Mouse (Mus musculus) limb, embryonic 12.5 days (tissue): ENCODE measurements around the gene Ush2a. TPM values are rescaled to one million over a fixed set of nuclear protein-coding genes. Genes with fewer than 3 reads are reported as not detected.

Experiments used
- ATAC-seq: fragments of 200-750 bp; cut with Nextera tagmentation; 2 replicates; pipeline ENCODE4 v1.8.0; 2017; ENCODE audit warnings: low read depth, moderate TSS enrichment; ENCODE audit not compliant: insufficient number of reproducible peaks, insufficient read depth, low FRiP score, low TSS enrichment
- H3K27ac ChIP-seq: fragments of 300-500 bp; sonication (generic); 2 replicates; pipeline ENCODE4 v1.5.1; 2016; ENCODE audit warnings: mild to moderate bottlenecking, moderate library complexity
- H3K27me3 ChIP-seq: fragments of 300-500 bp; sonication (generic); 2 replicates; pipeline ENCODE4 v1.6.1; 2016; ENCODE audit warnings: mild to moderate bottlenecking, moderate library complexity
- H3K36me3 ChIP-seq: fragments of 300-500 bp; sonication (generic); 2 replicates; pipeline ENCODE4 v1.6.1; 2016; ENCODE audit warnings: mild to moderate bottlenecking, moderate library complexity
- H3K4me1 ChIP-seq: fragments of 300-500 bp; sonication (generic); replicated peaks from 2 replicates; pipeline ENCODE4 v1.6.1; 2016
- H3K4me2 ChIP-seq: fragments of 300-500 bp; sonication (generic); 2 replicates; pipeline ENCODE4 v1.6.1; 2016; ENCODE audit warnings: mild to moderate bottlenecking, moderate library complexity
- H3K4me3 ChIP-seq: fragments of 300-500 bp; sonication (generic); replicated peaks from 2 replicates; pipeline ENCODE4 v1.5.1; 2016; ENCODE audit warnings: mild to moderate bottlenecking
- H3K9ac ChIP-seq: fragments of 300-500 bp; sonication (generic); replicated peaks from 2 replicates; pipeline ENCODE4 v1.6.1; 2016; ENCODE audit warnings: mild to moderate bottlenecking, moderate library complexity
- H3K9me3 ChIP-seq: fragments of 300-500 bp; sonication (generic); 2 replicates; pipeline ENCODE4 v1.6.1; 2016; ENCODE audit warnings: mild to moderate bottlenecking, moderate library complexity
- WGBS: fragments of 180-500 bp; shearing (Covaris S2); methylation state at CpG from one replicate; pipeline ENCODE4 v1.1.7; 2016; 5-methylcytosine and 5-hydroxymethylcytosine counted together
- polyA plus RNA-seq: library from polyadenylated mRNA; unstranded; fragments of >200 nt; fragmentation: Nextera tagmentation; extraction: Ambion mirVana; gene quantifications from 2 replicates; pipeline ENCODE4 v1.2.1, GENCODE M21; 2016

The Ush2a gene
- polyA plus RNA-seq, 1 experiment from 2014 or later, result 0.08 TPM

GRCm38 (mm10) chr1:188313303-188313702 lies 51.5 kb downstream of the Ush2a start:
- Histone ChIP-seq H3K4me1 (no peaks in the 10 kb centered on the region), H3K27me3 (no peaks in the 10 kb centered on the region), H3K36me3 (no peaks in the 10 kb centered on the region), H3K4me2 (no peak overlapping the region), H3K4me3 (no peak overlapping the region), H3K27ac (no peak overlapping the region), H3K9ac (no peak overlapping the region), H3K9me3 (no peaks in the 10 kb centered on the region)
- no peak for ATAC-seq
- WGBS, result 89% methylated on average over 7 of the region's 7 CpGs

DNA sequence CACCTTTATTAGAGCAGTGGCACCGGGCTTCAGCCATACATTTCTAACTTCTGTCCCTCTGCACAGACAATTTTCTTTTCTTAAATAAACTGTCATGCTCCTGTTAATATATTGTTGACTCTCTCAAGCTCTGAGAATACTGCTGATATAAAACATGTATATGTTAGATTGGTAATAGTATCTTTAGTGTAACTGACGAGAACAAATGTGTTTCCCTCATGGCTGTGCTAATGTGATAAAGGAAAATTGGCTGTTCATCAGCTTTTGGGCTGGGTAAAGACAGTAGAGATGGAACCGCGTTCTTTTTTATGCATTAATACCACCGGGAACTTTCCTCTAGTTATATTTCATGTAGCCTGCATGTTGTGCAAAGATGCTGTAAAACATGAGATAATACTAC lies 54.8 kb downstream of the Ush2a start:
- 91% methylated on average over 5 of the region's 5 CpGs for WGBS
- Histone ChIP-seq H3K4me3 (no peak overlapping the region), H3K4me2 (no peak overlapping the region), H3K27ac (no peak overlapping the region), H3K9me3 (no peaks in the 10 kb centered on the region), H3K27me3 (no peaks in the 10 kb centered on the region), H3K9ac (no peak overlapping the region), H3K36me3 (no peaks in the 10 kb centered on the region), H3K4me1 (no peaks in the 10 kb centered on the region)
- ATAC-seq, result no peak

DNA sequence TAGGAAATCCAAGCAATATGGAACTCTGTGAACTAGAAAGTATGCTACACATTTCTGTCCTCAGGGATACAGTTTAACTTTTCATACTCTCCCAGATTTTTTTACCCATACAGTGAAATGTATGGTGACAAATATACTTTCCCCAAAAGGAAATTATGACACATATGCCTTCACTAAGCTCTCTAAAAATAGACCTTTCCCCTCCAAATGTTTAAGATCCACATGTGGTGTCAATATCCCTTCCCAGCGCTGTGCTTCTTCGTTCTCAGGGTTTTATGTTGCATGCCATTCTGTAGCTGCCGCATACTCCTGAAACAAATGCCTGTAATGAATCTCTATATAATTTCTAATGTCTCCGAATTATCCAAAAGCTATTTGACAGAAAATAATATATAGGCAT lies 58.4 kb downstream of the Ush2a start:
- no peak overlapping the region for H3K9ac ChIP-seq
- no peaks in the 10 kb centered on the region for H3K9me3 ChIP-seq
- H3K4me3 ChIP-seq, result no peak overlapping the region
- H3K27me3 ChIP-seq, result no peaks in the 10 kb centered on the region
- H3K4me2 ChIP-seq, result no peak overlapping the region
- WGBS, result 52% methylated on average over 4 of the region's 4 CpGs
- no peaks in the 10 kb centered on the region for H3K36me3 ChIP-seq
- H3K4me1 ChIP-seq, result no peaks in the 10 kb centered on the region
- ATAC-seq, result no peak
- no peak overlapping the region for H3K27ac ChIP-seq

GRCm38 (mm10) chr1:188321534-188321933 lies 59.7 kb downstream of the Ush2a start:
- no peaks in the 10 kb centered on the region for H3K4me1 ChIP-seq
- 83% methylated on average over 7 of the region's 7 CpGs for WGBS
- no peak for ATAC-seq
- no peak overlapping the region for H3K27ac ChIP-seq
- no peaks in the 10 kb centered on the region for H3K36me3 ChIP-seq
- no peak overlapping the region for H3K9ac ChIP-seq
- no peaks in the 10 kb centered on the region for H3K27me3 ChIP-seq
- H3K9me3 ChIP-seq, result no peaks in the 10 kb centered on the region
- H3K4me2 ChIP-seq, result no peak overlapping the region
- no peak overlapping the region for H3K4me3 ChIP-seq

GRCm38 (mm10) chr1:188330406-188330805 lies 68.6 kb downstream of the Ush2a start:
- H3K9me3 ChIP-seq, result no peaks in the 10 kb centered on the region
- H3K4me1 ChIP-seq, result no peaks in the 10 kb centered on the region
- no peaks in the 10 kb centered on the region for H3K27me3 ChIP-seq
- no peaks in the 10 kb centered on the region for H3K36me3 ChIP-seq
- H3K9ac ChIP-seq, result no peak overlapping the region
- no peak overlapping the region for H3K4me2 ChIP-seq
- H3K4me3 ChIP-seq, result no peak overlapping the region
- H3K27ac ChIP-seq, result no peak overlapping the region
- WGBS, result 91% methylated on average over 2 of the region's 2 CpGs
- ATAC-seq, result no peak

DNA sequence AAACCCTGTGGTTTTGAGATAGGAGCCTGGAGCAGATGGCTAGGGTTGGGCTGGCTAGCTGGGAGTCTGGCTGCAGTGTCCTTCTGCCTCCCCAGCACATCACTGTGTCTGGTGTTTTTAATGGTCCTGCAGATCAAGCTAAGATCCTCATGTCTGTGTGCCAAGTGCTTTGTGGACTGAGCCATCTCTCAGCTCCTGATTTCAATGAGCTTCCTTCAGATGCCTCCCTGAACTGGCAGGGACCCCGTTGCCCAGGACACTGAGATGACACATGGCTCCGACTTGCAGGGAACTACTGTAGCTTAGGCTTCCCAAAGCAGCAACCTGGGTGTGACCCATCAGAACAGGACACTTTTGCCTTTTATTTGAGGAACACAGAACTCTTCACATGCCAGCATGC lies 72.1 kb downstream of the Ush2a start:
- Histone ChIP-seq H3K9ac (no peak overlapping the region), H3K27ac (no peak overlapping the region), H3K4me3 (no peak overlapping the region), H3K27me3 (no peaks in the 10 kb centered on the region), H3K36me3 (no peaks in the 10 kb centered on the region), H3K4me1 (no peaks in the 10 kb centered on the region), H3K9me3 (no peaks in the 10 kb centered on the region), H3K4me2 (no peak overlapping the region)
- WGBS, result 73% methylated on average over 2 of the region's 2 CpGs
- no peak for ATAC-seq

GRCm38 (mm10) chr1:188347762-188348161 lies 85.9 kb downstream of the Ush2a start:
- Histone ChIP-seq H3K4me2 (no peak overlapping the region), H3K27me3 (no peaks in the 10 kb centered on the region), H3K36me3 (no peaks in the 10 kb centered on the region), H3K9ac (no peak overlapping the region), H3K4me3 (no peak overlapping the region), H3K27ac (no peak overlapping the region), H3K4me1 (no peaks in the 10 kb centered on the region), H3K9me3 (no peaks in the 10 kb centered on the region)
- WGBS, result 58% methylated on average over 2 of the region's 2 CpGs
- no peak for ATAC-seq

- Histone ChIP-seq H3K9ac (no peak overlapping the region), H3K27ac (no peak overlapping the region), H3K9me3 (no peaks in the 10 kb centered on the region), H3K4me2 (no peak overlapping the region), H3K4me3 (no peak overlapping the region), H3K36me3 (no peaks in the 10 kb centered on the region), H3K27me3 (no peaks in the 10 kb centered on the region), H3K4me1 (no peaks in the 10 kb centered on the region)
- no peak for ATAC-seq
- 91% methylated on average over 2 of the region's 2 CpGs for WGBS
Observed at GRCm38 (mm10) chr1:188354726-188355125, 92.9 kb downstream of the Ush2a start.

- no peaks in the 10 kb centered on the region for H3K36me3 ChIP-seq
- H3K9ac ChIP-seq, result no peak overlapping the region
Observed at GRCm38 (mm10) chr1:188363548-188363947, 101.7 kb downstream of the Ush2a start.

DNA sequence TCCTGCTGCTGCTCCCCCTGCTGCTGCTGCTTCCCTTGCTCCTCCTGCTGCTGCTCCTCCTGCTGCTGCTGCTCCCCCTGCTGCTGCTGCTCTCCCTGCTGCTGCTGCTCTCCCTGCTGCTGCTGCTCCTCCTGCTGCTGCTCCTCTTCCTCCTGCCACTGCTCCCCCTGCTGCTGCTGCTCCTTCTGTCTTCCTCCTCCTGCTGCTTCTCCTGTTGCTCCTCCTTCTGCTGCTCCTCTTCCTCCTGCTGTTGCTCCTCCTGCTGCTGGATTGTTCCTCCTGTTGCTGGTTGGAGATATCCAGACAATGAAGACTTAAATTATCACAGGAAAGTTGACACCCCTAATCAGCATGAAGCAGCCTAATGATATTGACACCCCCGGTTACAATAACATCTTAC lies 123.4 kb downstream of the Ush2a start:
- 78% methylated on average over 1 of the region's 1 CpGs for WGBS
- H3K36me3 ChIP-seq, result no peaks in the 10 kb centered on the region
- H3K4me1 ChIP-seq, result no peaks in the 10 kb centered on the region
- ATAC-seq, result no peak
- H3K9ac ChIP-seq, result no peak overlapping the region
- H3K9me3 ChIP-seq, result no peaks in the 10 kb centered on the region
- peaks cover 7% of the 10 kb centered on the region for H3K27me3 ChIP-seq
- H3K4me3 ChIP-seq, result no peak overlapping the region
- no peak overlapping the region for H3K4me2 ChIP-seq
- H3K27ac ChIP-seq, result no peak overlapping the region

More at GRCm38 (mm10) chr1:188363548-188363947, 101.7 kb downstream of the Ush2a start:
- no peak overlapping the region for H3K4me2 ChIP-seq
- H3K9me3 ChIP-seq, result 0 out of 2 replicates have a peak, but pooled peaks cover 3% of the 10 kb centered on the region
- ATAC-seq, result no peak
- H3K27me3 ChIP-seq, result no peaks in the 10 kb centered on the region
- 79% methylated on average over 3 of the region's 3 CpGs for WGBS
- H3K4me3 ChIP-seq, result no peak overlapping the region
- no peaks in the 10 kb centered on the region for H3K4me1 ChIP-seq
- no peak overlapping the region for H3K27ac ChIP-seq

GRCm38 (mm10) chr1:188385733-188386261 lies 124.0 kb downstream of the Ush2a start:
- H3K9ac ChIP-seq, result no peak overlapping the region
- no peak overlapping the region for H3K4me3 ChIP-seq
- no peak overlapping the region for H3K27ac ChIP-seq
- H3K36me3 ChIP-seq, result no peaks in the 10 kb centered on the region
- no peak for ATAC-seq
- H3K4me2 ChIP-seq, result no peak overlapping the region
- H3K27me3 ChIP-seq, result peaks cover 7% of the 10 kb centered on the region
- WGBS, result 57% methylated on average over 7 of the region's 7 CpGs
- H3K9me3 ChIP-seq, result no peaks in the 10 kb centered on the region
- H3K4me1 ChIP-seq, result no peaks in the 10 kb centered on the region

GRCm38 (mm10) chr1:188387321-188387720 lies 125.5 kb downstream of the Ush2a start:
- H3K36me3 ChIP-seq, result no peaks in the 10 kb centered on the region
- no peak for ATAC-seq
- H3K4me2 ChIP-seq, result no peak overlapping the region
- no peak overlapping the region for H3K27ac ChIP-seq
- WGBS, result 89% methylated on average over 3 of the region's 3 CpGs
- peaks cover 7% of the 10 kb centered on the region for H3K27me3 ChIP-seq
- no peaks in the 10 kb centered on the region for H3K9me3 ChIP-seq
- no peak overlapping the region for H3K9ac ChIP-seq
- no peak overlapping the region for H3K4me3 ChIP-seq
- no peaks in the 10 kb centered on the region for H3K4me1 ChIP-seq
